Mouse (Mus musculus) layer of hippocampus, adult 2 months (tissue): ENCODE data around the gene Arid1b. TPM values are rescaled to one million over a fixed set of nuclear protein-coding genes. Genes with fewer than 3 reads are reported as not detected.

ENCODE experiments used
- DNase-seq, 2 experiments: peaks; one replicate each; pipeline ENCODE4 v3.0.0; 2022; ENCODE audit warnings: low spot score in 2 of 2
- H3K27ac ChIP-seq: fragments of 200-600 bp; 2 replicates; pipeline ENCODE4 v1.8.1; 2022
- H3K4me3 ChIP-seq: fragments of 200-600 bp; 2 replicates; pipeline ENCODE4 v1.8.1; 2022; ENCODE audit warnings: mild to moderate bottlenecking
- CTCF ChIP-seq: fragments of 200-600 bp; conservative IDR thresholded peaks from 2 replicates; pipeline ENCODE4 v1.8.1; 2022; ENCODE audit warnings: antibody characterized with exemption, mild to moderate bottlenecking, moderate library complexity
- total RNA-seq, 2 experiments: library from RNA; stranded (reverse); gene quantifications; 2 replicates each; pipeline ENCODE4 v1.2.3; 2021

The Arid1b gene
- total RNA-seq, 2 experiments from 2014 or later = 114 to 119 TPM

GRCm38 (mm10) chr17:5034201-5034600, 40.1 kb downstream of the Arid1b start:
- Histone ChIP-seq H3K27ac (no peak overlapping the region), H3K4me3 (no peak overlapping the region)
- TF ChIP-seq CTCF = no peak
- no peak for DNase-seq

DNA sequence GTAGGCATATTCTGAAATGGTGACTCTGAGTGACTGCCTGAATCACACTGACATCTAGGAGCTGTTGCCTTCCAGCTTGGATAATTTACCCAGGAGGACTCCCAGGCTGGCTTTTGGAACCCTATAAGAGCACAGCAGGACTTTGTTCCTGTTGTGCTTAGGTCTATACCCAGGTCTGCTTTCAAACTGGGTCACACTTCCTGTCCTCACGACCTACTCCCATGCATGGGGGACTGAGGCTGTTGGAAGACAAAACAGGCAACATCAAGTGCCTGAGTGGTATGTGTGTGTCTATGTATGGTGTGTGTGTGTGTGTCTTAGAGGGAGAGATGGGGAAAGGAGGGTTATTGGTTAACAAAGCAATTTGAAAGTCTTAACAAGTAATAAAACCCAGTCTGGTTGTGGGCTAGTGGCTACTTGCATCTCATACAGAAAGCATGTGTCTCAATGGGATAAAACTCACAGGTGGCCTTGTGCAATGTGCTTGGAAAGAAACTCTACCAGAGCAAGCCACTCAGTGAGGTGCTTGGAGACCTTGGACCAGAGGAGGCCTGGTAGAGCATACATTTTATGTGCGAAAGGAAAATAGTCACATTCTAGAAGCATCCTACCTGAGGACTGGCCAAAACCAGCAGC, 42.2 kb downstream of the Arid1b start:
- no peak for TF ChIP-seq CTCF
- Histone ChIP-seq H3K4me3 (no peak overlapping the region), H3K27ac (0 out of 2 replicates have a peak overlapping the region, but pooled peaks have one; percentile 1)
- no peak for DNase-seq

GRCm38 (mm10) chr17:5037199-5037598, 43.1 kb downstream of the Arid1b start:
- H3K4me3 ChIP-seq = no peak overlapping the region
- no peak for DNase-seq
- TF ChIP-seq CTCF = no peak
- H3K27ac ChIP-seq = no peak overlapping the region

DNA sequence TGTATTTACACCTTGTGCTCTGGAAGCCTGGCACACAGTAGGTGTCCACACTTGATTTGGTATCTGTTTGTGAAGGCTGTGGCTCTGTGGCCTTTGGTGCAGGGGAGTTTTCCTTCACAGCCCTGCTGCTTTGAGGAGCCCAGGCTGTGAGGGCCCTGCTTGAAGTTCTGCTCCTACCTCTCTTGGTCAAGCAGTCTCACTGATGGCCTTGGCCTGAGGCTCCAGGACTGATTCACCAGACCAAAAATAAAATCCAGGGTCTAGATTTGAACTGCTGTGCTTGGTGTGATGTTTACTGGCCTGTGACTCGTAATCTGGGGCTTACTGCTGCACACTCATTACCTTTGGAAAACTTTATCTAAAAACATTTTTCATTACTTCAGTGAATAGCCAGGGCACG, 45.7 kb downstream of the Arid1b start:
- no peak for DNase-seq
- TF ChIP-seq CTCF = no peak
- no peak overlapping the region for H3K4me3 ChIP-seq
- H3K27ac ChIP-seq = no peak overlapping the region

- no peak for DNase-seq
- no peak for TF ChIP-seq CTCF
These were observed 49.7 kb downstream of the Arid1b start for GRCm38 (mm10) chr17:5043871-5044270.

GRCm38 (mm10) chr17:5045613-5046012, 51.5 kb downstream of the Arid1b start:
- Histone ChIP-seq H3K4me3 (no peak overlapping the region), H3K27ac (no peak overlapping the region)
- no peak for TF ChIP-seq CTCF
- no peak for DNase-seq

More at GRCm38 (mm10) chr17:5043871-5044270, 49.7 kb downstream of the Arid1b start:
- Histone ChIP-seq H3K4me3 (no peak overlapping the region), H3K27ac (no peak overlapping the region)

DNA sequence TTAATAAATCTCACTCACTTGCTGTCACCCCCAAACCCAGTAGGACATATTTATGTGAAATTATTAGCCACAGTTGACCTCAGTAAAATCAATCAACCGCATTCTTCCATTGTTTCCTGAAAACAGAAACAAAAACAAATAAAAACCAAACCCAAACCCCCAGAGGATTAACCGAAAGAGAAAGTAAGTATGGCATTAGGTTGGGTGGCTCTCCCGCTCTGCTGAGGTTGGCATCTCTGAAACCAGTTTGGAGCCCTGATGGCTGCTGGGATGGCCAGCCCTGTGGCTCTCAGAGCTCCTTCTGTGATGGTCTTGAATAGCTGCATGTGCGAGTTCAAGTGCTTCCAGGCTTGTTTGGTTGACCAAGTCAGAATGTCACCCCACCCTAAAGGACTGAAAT, 53.2 kb downstream of the Arid1b start:
- Histone ChIP-seq H3K27ac (no peak overlapping the region), H3K4me3 (no peak overlapping the region)
- TF ChIP-seq CTCF = no peak
- no peak for DNase-seq

GRCm38 (mm10) chr17:5050266-5050665, 56.1 kb downstream of the Arid1b start:
- no peak for TF ChIP-seq CTCF
- DNase-seq = no peak
- H3K27ac ChIP-seq = no peak overlapping the region
- H3K4me3 ChIP-seq = no peak overlapping the region

DNA sequence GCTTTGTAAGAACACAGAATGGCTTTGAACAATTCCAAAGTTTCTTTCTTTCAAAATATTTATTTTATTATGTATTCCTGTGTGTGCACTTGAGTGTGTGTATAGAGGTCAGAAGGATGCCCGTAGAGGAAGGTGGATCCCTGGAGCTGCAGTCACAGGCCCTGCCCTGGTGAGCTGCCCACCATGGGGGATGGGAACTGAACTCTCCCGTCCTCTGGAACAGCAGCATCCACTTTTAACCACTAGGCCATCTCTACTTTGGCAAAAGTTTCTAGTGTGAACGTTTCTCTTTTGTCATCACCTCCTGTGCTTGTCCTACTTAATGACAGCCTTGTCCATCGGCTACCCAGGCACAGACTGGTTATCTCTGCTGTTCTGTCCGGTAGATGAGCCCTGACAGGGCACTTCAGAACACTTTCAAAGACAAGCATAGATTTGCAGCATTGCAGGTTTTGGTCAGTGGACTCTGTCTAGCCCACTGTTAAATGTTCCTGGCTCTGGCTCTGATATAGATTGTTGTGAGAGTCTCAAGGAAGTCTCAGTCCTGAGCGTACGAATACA, 56.9 kb downstream of the Arid1b start:
- DNase-seq = no peak
- no peak for TF ChIP-seq CTCF
- Histone ChIP-seq H3K27ac (no peak overlapping the region), H3K4me3 (no peak overlapping the region)

DNA sequence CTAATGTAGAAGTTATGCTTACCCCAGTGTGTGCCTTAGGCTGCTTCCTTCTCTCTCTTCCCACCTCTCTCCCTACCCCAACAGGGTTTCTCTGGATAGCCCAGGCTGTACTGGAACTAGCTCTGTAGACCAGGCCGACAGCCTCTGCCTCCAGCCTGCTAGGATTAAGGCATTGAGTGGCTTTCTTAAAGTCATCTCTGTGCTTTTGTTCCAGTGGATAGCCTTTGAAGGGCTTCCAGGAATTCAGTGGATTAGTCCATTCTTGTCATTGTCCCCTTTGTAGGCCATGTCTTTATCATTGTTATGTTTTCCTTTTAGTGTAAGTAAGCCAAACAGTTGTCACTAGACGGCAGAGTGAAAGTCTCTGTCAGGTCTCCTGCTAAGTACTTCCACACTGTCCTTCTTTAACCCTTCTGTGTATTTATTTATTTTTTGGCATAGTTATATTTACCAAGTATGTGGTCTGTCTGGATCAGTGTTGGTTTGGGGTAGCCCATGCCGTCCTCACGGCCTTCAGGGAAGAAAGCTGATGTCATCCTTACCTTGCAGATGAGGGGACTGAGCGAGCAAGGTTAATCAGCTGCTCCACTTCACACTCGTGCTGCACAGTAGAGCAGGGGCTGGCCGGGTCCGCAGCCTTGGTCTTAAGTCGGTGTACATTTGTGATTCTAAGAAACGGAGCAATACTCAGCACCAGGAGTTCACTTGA, 58.1 kb downstream of the Arid1b start:
- TF ChIP-seq CTCF = no peak
- no peak overlapping the region for H3K27ac ChIP-seq
- H3K4me3 ChIP-seq = no peak overlapping the region
- no peak for DNase-seq

DNA sequence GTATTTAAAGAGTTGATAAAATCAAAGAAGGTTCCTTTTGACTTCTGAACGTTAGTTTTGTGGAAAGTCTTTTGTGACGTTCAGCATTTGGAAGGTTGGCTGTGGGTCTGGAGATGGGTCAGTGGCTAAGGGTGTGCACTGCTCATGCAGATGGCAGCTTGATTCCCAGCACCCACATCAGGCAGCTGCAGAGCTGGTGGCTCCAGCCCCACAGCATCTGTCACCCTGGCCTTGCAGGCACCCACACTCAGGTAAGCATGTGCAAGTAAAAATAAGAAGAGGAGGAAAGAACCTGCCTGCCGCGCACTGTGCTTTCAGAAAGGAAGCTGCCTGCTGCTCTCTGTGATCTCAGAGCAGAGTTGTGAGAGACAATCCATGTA, 58.7 kb downstream of the Arid1b start:
- DNase-seq = no peak
- Histone ChIP-seq H3K4me3 (no peak overlapping the region), H3K27ac (no peak overlapping the region)
- no peak for TF ChIP-seq CTCF

DNA sequence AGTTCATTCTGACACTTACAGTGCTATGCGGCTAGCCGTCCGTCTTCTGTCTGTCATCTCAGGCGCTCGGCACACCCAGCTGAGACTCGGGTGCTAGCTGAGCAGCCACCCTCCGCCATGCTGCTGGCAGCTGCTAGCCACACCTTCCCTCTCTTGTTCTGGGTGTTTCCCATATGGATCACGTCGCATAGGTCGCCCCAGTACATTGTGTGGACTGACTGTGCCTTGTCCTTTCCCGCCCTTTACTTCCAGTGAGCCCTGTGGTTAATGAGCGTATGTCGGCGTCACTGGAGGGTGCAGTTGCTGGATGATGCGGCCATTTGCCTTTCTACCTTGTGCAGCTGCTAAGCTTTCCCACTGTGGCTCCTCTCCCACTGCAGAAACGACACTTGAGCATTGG, 59.1 kb downstream of the Arid1b start:
- no peak for DNase-seq

DNA sequence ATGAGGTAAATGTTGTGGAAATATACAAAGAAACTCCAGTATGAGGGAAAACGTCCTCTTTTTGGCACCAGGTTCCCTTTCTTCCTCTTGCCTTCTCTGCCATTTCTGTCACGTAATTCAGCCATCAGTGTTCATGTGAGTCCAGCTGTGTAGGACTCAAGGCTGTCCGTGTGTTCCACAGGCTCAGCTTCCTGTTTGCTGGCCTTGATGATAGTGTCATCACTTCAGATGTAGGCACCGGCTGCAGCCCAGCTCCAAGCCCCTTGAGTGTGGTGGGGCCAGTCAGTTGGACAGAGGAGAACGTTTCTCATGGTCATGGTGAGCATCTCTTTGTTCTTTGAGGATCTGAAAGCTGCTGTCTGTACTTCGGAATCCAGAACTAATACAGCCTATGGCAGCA, 61.3 kb downstream of the Arid1b start:
- no peak for TF ChIP-seq CTCF
- no peak for DNase-seq
- Histone ChIP-seq H3K27ac (no peak overlapping the region), H3K4me3 (no peak overlapping the region)

More for the DNA sequence above, 59.1 kb downstream of the Arid1b start:
- Histone ChIP-seq H3K4me3 (no peak overlapping the region), H3K27ac (no peak overlapping the region)
- no peak for TF ChIP-seq CTCF

DNA sequence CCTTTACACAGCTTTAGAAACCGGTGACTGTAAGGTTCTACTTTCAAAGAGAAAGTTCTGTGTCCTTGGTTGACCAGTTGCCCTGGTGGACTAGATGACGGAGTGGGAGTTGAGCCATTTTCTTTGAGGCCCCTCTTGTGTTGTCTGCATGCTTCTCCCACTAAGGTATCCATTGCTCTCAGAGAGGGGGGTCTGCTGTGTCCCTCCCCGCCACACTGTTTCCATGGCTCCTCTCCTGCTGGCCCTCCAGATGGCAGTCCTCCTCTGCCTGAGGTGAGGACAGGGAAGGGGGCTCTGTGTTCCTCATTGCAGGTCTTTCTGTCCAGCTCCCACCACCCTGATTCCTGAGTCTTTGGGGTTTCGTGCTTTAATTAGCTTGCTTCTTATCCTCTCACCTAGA, 62.5 kb downstream of the Arid1b start:
- TF ChIP-seq CTCF = no peak
- DNase-seq = no peak
- Histone ChIP-seq H3K4me3 (no peak overlapping the region), H3K27ac (peak overlapping the region; percentile 81)
